In genomic region chr15:62568788-62569713, GRCm38 (mm10) we compare ENCODE assay signal across 15 mouse cellular contexts.
DNase-seq lines count a peak whose midpoint lies in the region; ATAC-seq and TF ChIP-seq lines count a peak whose summit lies in the region.
"Had no signal": no experiment of that assay in that cellular context is flagged by ENCODE, and none has a peak within 500 bp of the region (broad histone marks: within the 10 kb centered on the region; RNA-seq: fewer than 3 reads in every experiment).

No protein-coding gene starts in this region.

- WGBS in kidney, adult 2 months = 74% methylated on average over 7 of the region's 7 CpGs
- 83% methylated on average over 7 of the region's 7 CpGs for WGBS in forebrain, embryonic 12.5 days

- no peak overlapping the region for H3K4me3 ChIP-seq in kidney, adult 2 months (ENCODE audit: insufficient read depth, low read depth, low read length)
- H3K4me3 ChIP-seq in forebrain, embryonic 12.5 days (replicated peaks) = no peak overlapping the region
- H3K4me3 ChIP-seq: embryonic facial prominence, embryonic 15.5 days; hindbrain, embryonic 13.5 days; layer of hippocampus, adult 2 months had no signal

- H3K4me2 ChIP-seq in forebrain, embryonic 12.5 days = no peak overlapping the region
- H3K4me2 ChIP-seq: embryonic facial prominence, embryonic 15.5 days; hindbrain, embryonic 13.5 days had no signal

- peak; percentile 5 for DNase-seq in cerebellum, adult 8-10 months
- no peak for DNase-seq in cerebellum, postnatal 10 days
- DNase-seq in lung, postnatal 25 days (ENCODE audit: low spot score) = peak; percentile 10
- no peak for DNase-seq in lung, postnatal 10 days
- peak; percentile 38 for DNase-seq in adrenal gland, postnatal 14 days
- peak; percentile 11 for DNase-seq in urinary bladder, postnatal 25 days (ENCODE audit: low spot score)
- DNase-seq in kidney, adult 2 months = no peak
- DNase-seq: kidney, adult 9 months; right cerebral cortex, postnatal 4 days had no signal

- H3K4me1 ChIP-seq in kidney, adult 2 months (ENCODE audit: control insufficient read depth, insufficient read depth, low read length) = 0 out of 2 replicates have a peak, but pooled peaks cover 4% of the 10 kb centered on the region
- peaks cover 6% of the 10 kb centered on the region; the same call in 1 of the 2 replicates for H3K4me1 ChIP-seq in forebrain, embryonic 12.5 days

- H3K9me3 ChIP-seq in forebrain, embryonic 12.5 days = no peaks in the 10 kb centered on the region
- H3K9me3 ChIP-seq: embryonic facial prominence, embryonic 15.5 days; hindbrain, embryonic 13.5 days had no signal

- no peak for ATAC-seq in forebrain, embryonic 12.5 days (ENCODE audit: low FRiP score)
- ATAC-seq: forebrain, embryonic 16.5 days had no signal

- H3K27me3 ChIP-seq in kidney, adult 2 months (replicated peaks; ENCODE audit: control insufficient read depth, insufficient read depth, low read length) = no peaks in the 10 kb centered on the region; the same call in 1 of the 2 replicates
- no peaks in the 10 kb centered on the region for H3K27me3 ChIP-seq in forebrain, embryonic 12.5 days
- H3K27me3 ChIP-seq: embryonic facial prominence, embryonic 15.5 days had no signal

- no peak overlapping the region for H3K9ac ChIP-seq in forebrain, embryonic 12.5 days
- H3K9ac ChIP-seq: embryonic facial prominence, embryonic 15.5 days; hindbrain, embryonic 13.5 days; liver, embryonic 14.5 days had no signal

- no peak overlapping the region for H3K27ac ChIP-seq in kidney, adult 2 months (ENCODE audit: insufficient read depth, low read depth, low read length)
- H3K27ac ChIP-seq in forebrain, embryonic 12.5 days = no peak overlapping the region
- H3K27ac ChIP-seq: embryonic facial prominence, embryonic 15.5 days; hindbrain, embryonic 13.5 days; layer of hippocampus, adult 2 months; liver, embryonic 14.5 days had no signal

- TF ChIP-seq CTCF in kidney, adult 2 months (conservative IDR thresholded peaks at IDR 0.05; ENCODE audit: insufficient read depth, insufficient read length, low read depth, low read length) = no peak

- no peaks in the 10 kb centered on the region for H3K36me3 ChIP-seq in kidney, adult 2 months (ENCODE audit: control insufficient read depth, insufficient read depth, low read length)
- no peaks in the 10 kb centered on the region for H3K36me3 ChIP-seq in forebrain, embryonic 12.5 days (replicated peaks)
- H3K36me3 ChIP-seq: embryonic facial prominence, embryonic 15.5 days; hindbrain, embryonic 13.5 days had no signal

- no peak for TF ChIP-seq POLR2A in kidney, adult 2 months (IDR thresholded peaks at IDR 0.05; ENCODE audit: low read depth, low read length)

Comparison
In these comparisons a context has a peak if more than half of its experiments do, and no peak if none do; other contexts are left out.
1. DNase-seq: peak in cerebellum, adult 8-10 months (single experiment), lung, postnatal 25 days (single experiment), adrenal gland, postnatal 14 days (single experiment) and urinary bladder, postnatal 25 days (single experiment); none in cerebellum, postnatal 10 days (0 of 2), lung, postnatal 10 days (single experiment) and kidney, adult 2 months (single experiment).